Mouse (Mus musculus): ENCODE data around the gene Nlgn1.
A peak's percentile ranks its signal among the peaks of the same experiment; 100 is the strongest.
"Not testable (repeated sequence)": the region's sequence is repeated elsewhere in the genome, so short reads cannot be mapped to it uniquely, and the experiment has no call there.

The Nlgn1 gene

DNA sequence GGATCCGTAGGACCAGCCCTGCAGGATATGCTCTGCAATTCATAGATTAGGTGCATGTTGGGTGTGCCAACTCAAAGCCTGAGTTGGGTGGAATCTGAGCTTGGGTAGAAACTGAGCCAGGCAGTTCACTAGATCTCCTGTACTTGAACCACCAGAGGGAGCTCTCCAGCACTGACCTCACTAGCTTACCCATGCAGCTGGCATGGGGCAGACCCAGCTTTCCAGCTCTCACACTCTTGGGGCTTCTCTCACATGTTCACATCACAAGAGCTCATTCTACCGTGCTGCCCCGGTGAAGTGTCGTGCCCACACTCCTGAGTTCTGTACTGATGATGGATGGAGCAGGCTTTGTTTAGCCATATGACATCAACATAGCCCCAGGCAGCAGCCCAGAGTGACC, 679.2 kb downstream of the Nlgn1 start:
- peak; percentile 24 for DNase-seq (ENCODE audit: low read depth, low spot score)

- no peak for DNase-seq (ENCODE audit: low read depth, low spot score)
Measured at GRCm38 (mm10) chr3:25645895-25646691, 686.2 kb downstream of the Nlgn1 start.

GRCm38 (mm10) chr3:25629198-25629597, 703.1 kb downstream of the Nlgn1 start:
- no peak for DNase-seq (ENCODE audit: low read depth, low spot score)

- DNase-seq (ENCODE audit: low read depth, low spot score) = no peak
Measured at GRCm38 (mm10) chr3:25606597-25606996, 725.7 kb downstream of the Nlgn1 start.

- no peak for DNase-seq (ENCODE audit: low read depth, low spot score)
Measured at GRCm38 (mm10) chr3:25597513-25597912, 734.7 kb downstream of the Nlgn1 start.

- no peak for DNase-seq (ENCODE audit: low read depth, low spot score)
Measured at GRCm38 (mm10) chr3:25575526-25575925, 756.7 kb downstream of the Nlgn1 start.

DNA sequence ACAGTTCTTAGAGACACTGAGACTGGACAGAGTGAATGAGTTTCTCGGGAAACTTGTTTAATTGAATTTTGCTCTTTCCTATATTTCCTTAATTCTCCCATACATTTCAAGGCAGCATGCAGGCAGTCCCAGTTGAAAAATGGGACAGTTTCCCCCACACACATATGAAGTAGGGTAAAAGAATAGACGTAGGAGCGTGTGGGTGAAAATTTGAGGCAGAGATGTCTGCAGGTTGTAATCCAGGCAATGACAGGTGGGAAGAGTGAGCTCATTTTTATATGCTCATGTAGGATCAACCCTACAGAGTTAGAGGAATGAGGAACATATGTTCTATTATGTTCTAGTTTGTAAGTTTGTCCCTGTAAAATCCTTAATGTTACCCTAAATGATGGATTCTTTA, 757.4 kb downstream of the Nlgn1 start:
- DNase-seq (ENCODE audit: low read depth, low spot score) = no peak

GRCm38 (mm10) chr3:25558513-25558912, 773.7 kb downstream of the Nlgn1 start:
- not testable (repeated sequence) for DNase-seq (ENCODE audit: low read depth, low spot score)

DNA sequence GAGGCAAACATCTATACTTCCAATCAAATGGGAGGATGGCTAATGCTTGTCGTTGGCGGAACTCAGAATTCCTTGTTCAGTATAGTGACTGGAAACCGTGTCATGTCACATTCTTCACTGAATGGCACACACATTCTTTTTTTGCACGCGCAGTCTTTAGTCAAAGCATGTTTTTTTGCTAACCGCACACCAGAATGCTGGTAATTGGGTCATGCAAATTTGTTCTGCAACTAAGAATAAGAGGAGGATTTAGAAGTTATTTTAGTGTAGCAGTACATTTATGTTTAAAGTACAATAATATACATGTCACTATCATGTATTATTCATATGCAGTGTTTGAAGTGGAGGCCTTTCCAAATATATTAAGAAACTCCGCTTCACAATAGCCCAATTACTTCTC, 783.2 kb downstream of the Nlgn1 start:
- DNase-seq (ENCODE audit: low read depth, low spot score) = not testable (repeated sequence)

DNA sequence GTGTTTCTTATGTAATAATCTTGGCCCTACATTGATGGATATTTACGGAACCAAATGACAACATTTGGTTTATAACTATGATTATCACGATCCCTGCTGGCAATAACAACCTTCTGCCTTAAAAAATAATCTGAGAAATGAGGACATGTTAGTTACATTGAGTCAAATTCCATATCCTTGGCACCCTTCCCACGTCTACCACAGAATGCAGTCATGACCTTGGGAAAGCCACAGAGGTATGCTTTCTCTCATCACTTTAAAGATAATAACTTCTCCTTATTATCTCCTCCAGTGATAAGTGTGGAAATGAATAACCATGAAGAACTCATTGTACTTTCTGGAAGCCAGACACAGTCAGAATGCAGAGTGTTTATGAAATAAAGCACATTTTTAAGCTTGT, 808.0 kb downstream of the Nlgn1 start:
- not testable (repeated sequence) for DNase-seq (ENCODE audit: low read depth, low spot score)

DNA sequence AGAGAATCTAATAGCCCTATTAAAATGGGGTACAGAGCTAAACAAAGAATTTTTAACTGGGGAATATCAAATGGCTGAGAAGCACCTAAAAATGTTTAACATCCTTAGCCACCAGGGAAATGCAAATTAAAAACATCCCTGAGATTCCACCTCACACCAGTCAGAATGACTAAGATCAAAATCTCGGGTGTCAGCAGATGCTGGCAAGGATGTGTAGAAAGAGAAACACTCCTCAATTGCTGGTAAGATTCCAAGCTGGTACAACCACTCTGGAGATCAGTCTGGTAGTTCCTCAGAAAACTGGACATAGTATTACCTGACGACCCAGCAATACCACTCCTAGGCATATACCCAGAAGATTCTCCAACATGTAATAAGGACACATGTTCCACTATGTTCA, 869.2 kb downstream of the Nlgn1 start:
- DNase-seq (ENCODE audit: low read depth, low spot score) = no peak

- DNase-seq (ENCODE audit: low read depth, low spot score) = no peak
Measured at GRCm38 (mm10) chr3:25456250-25456860, 875.9 kb downstream of the Nlgn1 start.

DNA sequence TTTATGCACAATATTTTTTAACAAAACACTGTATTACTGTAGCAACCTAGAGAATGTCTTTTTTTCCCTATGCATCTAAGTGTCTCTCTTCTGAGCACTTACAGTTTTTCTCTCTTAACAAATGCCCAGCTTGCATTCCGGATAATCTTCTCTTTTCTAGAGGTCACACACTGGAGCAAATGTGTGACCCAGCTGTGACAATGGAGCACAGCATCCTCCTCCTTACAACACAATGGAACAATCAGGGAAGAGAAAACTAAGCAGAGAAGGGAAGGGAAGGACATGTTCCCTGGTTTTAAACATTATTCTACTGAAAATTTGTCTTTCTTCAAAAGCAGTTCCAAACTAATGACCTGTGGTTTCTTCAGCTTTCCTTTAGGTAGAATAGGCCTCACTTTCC, 879.9 kb downstream of the Nlgn1 start:
- no peak for DNase-seq (ENCODE audit: low read depth, low spot score)

DNA sequence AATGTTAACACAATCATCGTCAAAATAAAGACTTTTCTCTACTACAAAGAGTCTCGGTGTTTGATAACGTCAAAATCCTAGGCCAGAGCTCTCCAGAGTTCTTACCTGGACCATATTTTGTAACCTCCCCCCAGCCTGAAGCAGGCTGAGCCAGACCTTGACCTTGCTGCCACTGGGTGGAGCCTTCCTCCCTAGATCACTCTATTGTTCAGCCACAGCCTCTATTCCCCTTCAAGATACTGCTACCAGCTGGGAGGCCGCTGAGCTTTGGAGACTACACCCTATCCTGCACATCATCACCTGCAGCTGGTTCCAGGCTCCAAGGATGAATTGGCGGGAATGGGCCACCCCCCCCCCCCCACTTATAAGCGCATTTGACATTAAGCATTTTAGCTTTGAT, 881.8 kb downstream of the Nlgn1 start:
- DNase-seq (ENCODE audit: low read depth, low spot score) = peak; percentile 22

- no peak for DNase-seq (ENCODE audit: low read depth, low spot score)
Measured at GRCm38 (mm10) chr3:25449356-25449755, 882.9 kb downstream of the Nlgn1 start.

- no peak for DNase-seq (ENCODE audit: low read depth, low spot score)
Measured at GRCm38 (mm10) chr3:25447181-25447580, 885.1 kb downstream of the Nlgn1 start.

GRCm38 (mm10) chr3:25443657-25444056, 888.6 kb downstream of the Nlgn1 start:
- no peak for DNase-seq (ENCODE audit: low read depth, low spot score)

DNA sequence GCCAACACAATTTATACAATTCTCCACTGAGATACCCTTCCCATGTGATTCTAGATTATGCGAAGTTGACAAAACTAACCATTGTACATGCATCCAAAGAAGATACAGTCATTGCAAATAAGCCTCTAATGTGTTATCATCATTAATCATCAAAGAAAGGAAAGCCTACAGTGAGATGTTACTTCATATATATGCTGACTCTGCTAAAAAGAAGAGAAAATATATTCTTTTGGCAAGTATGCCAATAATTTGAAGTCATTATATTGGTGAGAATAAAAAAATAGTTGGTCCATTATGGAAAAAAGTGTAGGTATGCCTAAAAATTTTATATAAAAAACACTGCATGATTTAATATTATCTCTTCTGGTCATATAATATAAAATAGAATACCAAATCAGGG, 889.6 kb downstream of the Nlgn1 start:
- DNase-seq (ENCODE audit: low read depth, low spot score) = no peak

- no peak for DNase-seq (ENCODE audit: low read depth, low spot score)
Measured at GRCm38 (mm10) chr3:25426931-25427330, 905.3 kb downstream of the Nlgn1 start.

DNA sequence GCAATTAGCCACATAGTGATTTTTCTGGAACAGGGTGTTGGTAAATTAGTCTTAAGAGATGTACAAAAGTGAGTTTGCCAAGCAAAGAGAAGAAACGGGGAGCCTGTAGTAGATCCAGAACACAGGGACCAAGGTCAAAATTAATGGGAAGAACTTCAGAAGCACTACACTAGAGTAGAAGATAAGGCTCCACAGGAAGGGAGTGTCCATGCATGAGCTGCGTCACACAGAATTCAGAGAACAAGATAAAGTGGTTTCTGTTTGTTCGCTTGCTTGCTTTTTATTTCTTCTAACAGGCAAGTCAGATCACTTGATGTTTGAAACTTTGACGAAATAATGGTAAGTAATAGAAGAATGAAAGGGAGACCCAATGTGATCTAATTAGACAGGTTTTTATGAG, 920.3 kb downstream of the Nlgn1 start:
- no peak for DNase-seq (ENCODE audit: low read depth, low spot score)

All from WW6 (cell line).